Mouse (Mus musculus) forelimb bud, embryonic 11.5 days (tissue): ENCODE measurements around the gene Hoxc13.

Experiments used
- DNase-seq: peaks from one replicate; pipeline ENCODE4 v3.0.0-alpha.2; 2012; ENCODE audit warnings: low read depth, low spot score

The Hoxc13 gene

DNA sequence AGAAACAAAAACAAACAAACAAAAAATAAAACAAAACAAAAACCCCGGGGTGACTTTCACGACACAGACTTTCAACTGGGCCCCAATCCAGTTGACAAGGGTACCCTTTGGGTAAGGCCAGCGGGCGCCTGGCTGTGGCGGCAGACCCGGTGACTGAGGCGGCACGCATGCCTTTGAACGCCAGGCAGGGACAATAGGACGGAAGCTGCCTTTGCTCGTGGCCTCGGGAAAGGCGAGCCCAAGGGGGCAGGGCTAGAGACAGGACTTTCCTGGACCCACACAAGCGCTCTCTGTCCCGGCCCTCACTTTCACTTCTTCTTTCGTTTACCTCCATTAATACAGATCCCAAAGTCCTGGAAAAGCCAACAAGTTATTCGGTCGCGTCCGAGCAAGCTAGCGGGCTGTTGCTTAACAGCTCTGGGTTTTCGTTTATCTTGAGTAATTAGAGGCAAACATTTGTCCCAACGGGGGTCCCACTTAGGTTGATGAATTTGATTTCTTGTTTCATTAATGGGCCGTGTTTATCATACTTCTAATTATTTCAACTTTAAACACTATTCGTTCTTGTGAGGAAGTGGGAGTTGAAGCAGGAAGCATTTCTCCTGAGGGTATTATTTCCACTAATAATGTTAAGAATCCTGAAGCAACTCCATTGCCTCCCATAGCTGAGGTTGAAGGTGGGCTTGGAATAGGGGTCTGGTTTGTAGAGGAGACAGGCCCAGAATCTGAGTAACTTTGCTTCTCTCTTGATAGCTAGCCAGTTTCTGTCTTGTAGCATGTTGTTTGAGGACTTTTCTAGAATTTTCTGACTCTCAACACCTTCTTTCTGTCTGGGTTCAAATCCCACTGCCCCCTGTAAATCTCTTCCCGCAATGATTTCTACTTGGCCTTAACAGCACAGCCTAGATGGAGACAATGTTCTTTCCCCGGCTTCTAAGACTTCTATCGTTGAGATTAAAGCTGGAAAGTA, 43.1 kb downstream of the Hoxc13 start:
- DNase-seq: no peak

DNA sequence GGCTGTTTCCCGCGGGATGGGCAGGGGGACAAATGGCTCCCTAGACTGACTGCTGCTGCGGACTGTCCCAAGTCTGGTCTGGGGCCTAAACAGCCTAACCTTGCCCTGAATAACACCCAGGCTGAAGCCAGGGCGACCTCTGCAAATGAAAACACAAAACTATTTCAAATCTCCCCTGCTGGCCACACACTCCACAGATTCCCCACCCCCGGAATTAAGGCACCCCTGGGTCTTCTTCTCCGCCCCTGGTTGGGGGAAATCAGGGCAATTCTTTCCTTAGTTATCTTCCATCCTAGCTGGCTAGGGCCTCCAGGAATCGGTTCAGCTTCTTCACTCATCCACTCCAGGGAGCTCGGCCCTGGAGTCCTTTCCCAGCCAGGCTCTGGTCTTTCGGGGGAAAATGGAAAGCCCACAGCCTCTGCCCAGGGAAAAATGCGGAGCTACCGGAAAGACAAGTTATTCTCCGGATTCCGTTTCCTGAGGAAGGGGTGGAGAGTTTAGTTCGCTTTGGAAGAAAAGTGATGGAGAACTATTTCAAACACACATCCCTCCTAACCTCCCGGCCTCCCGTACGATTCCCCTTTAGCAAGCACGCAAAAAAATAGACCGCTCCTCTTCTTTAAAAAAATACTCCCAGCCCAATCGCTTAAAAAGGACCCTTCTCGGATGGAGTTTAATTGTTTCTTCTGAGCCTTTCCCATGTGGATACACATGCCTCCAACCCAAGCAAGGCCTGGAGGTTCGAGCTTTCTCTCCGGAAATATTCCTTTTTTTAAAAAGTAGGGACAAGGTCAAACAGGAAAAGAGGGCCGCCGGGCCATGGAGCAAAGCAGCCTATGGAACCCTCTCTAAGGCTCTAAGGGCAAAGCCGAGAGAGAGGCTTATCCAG, 44.3 kb downstream of the Hoxc13 start:
- no peak for DNase-seq

GRCm38 (mm10) chr15:102965892-102966775, 45.2 kb downstream of the Hoxc13 start:
- DNase-seq: peak; percentile 91

DNA sequence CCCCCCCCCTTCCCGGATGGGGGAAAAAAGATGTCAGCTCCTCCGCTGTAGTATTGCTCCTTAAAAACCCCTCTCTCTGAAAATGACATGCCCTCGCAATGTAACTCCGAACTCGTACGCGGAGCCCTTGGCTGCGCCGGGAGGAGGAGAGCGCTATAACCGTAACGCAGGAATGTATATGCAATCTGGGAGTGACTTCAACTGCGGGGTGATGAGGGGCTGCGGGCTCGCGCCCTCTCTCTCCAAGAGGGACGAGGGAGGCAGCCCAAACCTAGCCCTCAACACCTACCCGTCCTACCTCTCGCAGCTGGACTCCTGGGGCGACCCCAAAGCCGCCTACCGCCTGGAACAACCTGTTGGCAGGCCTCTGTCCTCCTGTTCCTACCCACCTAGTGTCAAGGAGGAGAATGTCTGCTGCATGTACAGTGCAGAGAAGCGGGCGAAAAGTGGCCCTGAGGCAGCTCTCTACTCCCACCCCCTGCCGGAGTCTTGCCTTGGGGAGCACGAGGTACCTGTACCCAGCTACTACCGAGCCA, 45.9 kb downstream of the Hoxc13 start, which contains the start of gene Hoxc10:
TSS of gene Hoxc10 (plus strand) at position 21 of the 536 bp plus-strand sequence.
- no peak for DNase-seq

GRCm38 (mm10) chr15:102967312-102967510, 46.3 kb downstream of the Hoxc13 start, which contains the start of gene Hoxc5:
Gene Hoxc5, plus strand, starts transcription at chr15:102967443.
- no peak for DNase-seq

DNA sequence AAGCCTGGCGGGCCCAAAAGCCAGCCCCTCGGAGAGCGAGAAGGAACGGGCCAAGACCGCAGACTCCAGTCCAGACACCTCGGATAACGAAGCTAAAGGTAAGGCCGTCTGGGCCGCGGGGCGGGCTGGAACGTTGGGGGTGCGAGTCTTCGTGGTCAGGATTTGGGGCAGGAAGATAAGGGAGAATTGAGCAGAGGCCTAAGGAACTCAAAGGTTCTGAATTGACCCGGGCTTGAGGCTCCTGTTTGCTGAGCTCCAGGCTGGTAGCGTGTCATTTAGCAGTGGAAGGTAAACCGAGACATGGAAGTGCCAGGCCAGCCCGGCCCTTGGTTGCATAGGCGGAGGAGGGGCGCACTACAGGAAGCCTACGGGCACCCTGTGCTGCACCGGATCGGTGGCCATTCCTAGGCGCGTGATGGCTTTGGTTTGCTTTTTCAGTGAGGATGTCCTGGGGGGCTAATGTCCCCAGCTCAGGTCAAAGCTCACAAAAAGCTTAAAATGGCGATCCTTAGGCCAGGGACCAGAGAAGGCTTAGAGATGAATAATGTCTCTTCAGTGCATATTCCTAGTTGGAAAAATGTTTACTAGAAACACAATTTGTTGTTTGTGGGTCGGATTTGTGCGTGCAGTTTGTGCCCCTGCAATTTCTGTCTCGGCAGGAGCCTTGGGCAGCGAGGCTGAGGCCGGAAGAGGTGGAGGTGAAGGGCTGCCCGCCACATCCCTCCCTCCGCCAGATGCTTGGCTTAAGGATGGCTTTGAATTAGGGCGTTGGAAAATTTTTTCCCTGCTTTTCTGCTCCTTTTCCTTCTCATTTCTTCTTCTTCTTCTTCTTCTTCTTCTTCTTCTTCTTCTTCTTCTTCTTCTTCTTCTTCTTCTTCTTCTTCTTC, 46.9 kb downstream of the Hoxc13 start:
- DNase-seq: no peak

DNA sequence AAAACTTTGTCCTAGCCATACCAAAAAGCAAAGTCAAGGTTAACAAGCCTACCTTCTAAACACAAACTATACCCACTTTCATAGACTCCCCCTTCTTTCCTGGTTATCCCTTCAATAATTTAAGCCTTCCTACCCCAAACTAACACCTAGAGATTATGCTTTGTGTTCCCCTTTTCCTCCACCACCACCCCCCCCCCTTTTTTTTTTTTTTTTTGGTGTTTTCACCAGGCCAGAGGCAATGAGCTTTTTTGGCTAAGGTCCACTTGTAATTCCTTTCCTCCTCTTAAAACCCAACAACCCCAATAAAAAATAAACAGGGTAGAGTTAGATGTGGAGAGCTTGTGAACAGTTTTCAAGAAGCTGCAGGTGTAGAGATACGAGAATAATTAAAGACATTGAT, 48.4 kb downstream of the Hoxc13 start:
- DNase-seq: no peak

DNA sequence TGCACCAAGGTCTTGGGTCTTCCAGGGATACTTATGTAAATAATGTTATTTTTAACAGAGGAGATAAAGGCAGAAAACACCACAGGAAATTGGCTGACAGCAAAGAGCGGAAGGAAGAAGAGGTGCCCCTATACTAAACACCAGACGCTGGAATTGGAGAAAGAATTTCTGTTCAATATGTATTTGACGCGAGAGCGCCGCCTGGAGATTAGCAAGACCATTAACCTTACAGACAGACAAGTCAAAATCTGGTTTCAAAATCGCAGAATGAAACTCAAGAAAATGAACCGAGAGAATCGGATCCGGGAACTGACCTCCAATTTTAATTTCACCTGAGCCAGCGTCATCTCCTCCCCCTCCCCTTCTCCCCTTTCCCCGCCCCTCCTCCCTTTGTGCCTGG, 49.8 kb downstream of the Hoxc13 start:
- DNase-seq: no peak

- no peak for DNase-seq
These were observed 51.4 kb downstream of the Hoxc13 start for GRCm38 (mm10) chr15:102972254-102972653.

GRCm38 (mm10) chr15:102972753-102973152, 51.9 kb downstream of the Hoxc13 start:
- no peak for DNase-seq

- DNase-seq: no peak
These were observed 54.1 kb downstream of the Hoxc13 start for GRCm38 (mm10) chr15:102975034-102975433.

- DNase-seq: no peak
These were observed 54.8 kb downstream of the Hoxc13 start for GRCm38 (mm10) chr15:102975688-102976111.

DNA sequence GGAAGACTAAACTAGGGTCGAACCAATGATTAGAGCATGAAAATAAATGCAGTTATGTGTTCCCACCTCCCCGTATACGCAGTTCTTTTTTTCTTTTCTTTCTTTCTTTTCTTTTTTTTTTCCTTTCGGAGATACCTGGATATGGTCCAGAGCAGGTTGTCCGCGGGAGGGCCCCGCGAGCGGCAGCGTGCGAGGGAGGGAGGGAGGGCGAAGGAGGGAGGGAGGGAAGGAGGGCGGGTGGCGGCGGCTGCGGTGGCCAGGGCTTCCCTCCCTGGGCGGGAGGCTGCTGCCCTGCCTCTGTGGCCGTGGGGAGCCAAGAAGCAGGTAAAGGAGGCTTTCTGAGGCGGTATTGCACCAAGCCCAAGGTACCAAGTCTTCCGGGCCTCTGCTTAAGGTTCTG, 55.3 kb downstream of the Hoxc13 start, which contains the start of gene Hoxc9:
TSS of gene Hoxc9 (plus strand) at position 269 of the 400 bp plus-strand sequence.
- DNase-seq: no peak

- DNase-seq: no peak
These were observed 55.9 kb downstream of the Hoxc13 start for GRCm38 (mm10) chr15:102976631-102977422.

DNA sequence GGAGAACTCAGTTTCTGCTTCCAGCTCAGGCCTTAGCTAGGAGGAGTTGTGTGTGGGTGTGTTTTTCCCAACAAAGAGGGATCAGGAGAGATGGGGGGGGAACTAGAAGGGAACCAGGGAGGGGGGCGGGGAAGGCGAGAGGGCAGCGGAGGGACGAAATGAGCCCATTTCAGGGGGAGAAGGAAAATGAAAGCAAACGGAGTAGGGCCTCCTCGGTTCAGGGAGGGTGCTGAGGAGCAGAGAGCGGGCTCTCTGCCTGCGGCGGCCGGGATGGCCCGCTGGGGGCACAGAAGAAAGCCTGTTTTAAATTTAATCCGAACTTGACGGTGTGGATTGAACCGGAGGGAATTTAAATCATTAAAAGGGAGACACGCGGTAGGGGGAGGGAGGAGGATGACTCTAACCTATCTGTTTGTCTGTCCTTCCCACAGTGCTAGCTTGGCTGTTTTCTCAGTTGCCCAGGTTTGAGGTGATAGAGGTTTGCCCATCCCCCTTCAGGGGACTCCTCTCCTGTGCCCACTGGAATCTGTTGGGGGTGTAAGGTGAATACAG, 56.6 kb downstream of the Hoxc13 start:
- no peak for DNase-seq
